Mouse (Mus musculus): Measurements from ENCODE around the gene Olfr721-ps1.

Olfr721-ps1 gene

DNA sequence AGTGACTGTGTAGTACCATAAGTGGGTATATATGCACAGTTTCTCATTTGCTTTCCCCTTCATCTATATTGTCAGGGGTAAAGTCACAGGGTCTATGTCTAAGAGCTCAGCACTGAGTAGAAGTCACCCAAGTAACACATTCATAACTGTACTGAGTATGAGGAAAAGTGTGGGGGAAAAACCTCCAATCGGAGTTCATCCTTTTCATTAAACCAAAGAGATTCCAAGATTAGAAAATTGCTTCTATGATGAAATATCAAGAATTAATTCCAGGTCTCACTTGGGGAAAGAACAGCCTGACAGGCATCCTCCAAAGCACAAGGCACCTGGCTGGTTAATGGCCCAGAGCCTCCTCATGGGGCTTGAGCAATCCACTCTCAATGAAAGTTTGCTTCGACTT lies at the start of gene Olfr721-ps1:
Gene Olfr721-ps1, plus strand, starts transcription at position 301 of the 400 bp plus-strand sequence.
- no peak for DNase-seq

DNA sequence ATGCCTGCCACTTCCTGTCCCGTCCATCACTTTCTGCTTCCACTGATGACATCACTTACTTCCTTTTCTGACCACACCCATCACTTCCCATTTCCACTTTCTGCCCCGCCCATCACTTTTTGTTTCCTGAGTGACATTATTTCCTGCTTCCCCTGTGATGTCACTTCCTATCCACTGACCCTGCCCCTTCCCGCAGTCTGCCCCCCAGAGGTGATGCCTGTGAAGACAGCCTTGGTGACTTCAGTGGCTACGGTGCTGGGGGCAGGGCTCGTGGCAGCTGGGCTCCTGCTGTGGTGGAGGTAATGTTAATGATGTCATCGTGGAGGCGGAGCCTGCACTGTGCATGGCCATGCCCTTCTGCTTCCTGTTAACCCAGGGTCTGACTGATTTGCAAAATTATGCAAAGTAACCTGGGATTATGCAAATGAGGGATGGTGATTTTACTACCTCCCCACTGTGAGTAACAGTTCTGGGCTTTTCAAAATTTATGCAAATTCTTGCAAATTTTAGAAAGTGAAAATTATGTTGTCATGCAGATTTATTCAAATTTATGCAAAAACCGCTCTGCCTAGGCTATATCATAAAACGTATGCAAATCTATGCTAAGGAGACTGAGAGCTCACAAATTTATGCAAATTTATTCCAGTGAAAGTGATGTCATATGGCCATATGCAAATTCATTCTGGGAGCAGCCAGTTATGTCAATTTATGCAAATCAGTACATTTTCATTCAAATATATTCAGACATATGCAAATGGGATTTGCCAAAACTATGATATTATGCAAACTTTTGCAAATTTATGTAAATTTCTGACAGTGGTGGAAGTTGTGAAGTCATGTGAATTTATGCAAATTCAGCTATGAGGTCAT lies 49.1 kb upstream of the Olfr721-ps1 start:
- DNase-seq, result peak in 1 of 2 experiments; percentile 21

DNA sequence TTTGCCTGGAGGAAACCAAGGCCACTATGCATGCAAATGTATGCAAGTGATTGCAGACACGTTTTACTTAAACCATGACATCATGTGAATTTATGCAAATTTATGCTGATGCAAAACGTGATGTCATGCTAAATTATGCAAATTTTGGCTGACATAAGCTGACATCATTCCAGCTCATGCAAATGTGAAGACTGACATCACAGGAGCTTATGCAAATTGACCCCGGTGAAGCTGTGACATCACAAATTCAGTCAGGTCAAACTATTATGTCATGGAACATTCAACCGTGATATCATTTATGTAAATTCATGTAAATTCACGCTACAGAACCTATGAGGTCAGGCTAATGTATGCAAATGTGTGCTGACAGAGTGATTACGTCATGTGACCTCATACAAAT lies 48.5 kb upstream of the Olfr721-ps1 start:
- DNase-seq, result no peak

DNA sequence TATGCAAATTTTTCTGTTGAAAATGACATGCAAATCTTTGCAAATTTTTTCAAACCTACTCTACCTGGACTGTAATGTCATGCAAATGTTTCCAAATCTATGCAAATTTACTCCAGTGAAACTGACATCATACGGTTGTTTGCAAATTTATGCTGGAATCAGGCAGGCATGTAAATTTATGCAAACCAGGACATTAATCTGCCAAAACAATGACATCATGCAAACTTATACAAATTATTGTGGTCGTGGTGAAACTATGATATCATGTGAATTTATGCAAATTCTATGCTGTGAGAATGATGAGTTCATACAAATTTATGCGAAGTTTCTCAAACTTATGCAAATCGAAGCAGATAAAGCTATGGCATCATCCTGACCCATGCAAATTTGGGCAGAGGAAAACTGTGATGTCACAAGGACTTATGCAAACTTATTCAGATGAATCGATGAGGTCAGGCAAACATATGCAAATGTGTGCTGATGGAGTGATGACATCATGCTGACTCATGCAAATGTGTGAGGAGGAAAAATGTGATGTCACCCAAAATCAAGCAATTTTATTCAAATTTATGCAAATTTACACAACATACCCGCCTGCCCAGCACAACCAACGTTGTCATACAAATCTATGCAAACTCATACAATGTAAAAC lies 47.9 kb upstream of the Olfr721-ps1 start:
- no peak for DNase-seq

DNA sequence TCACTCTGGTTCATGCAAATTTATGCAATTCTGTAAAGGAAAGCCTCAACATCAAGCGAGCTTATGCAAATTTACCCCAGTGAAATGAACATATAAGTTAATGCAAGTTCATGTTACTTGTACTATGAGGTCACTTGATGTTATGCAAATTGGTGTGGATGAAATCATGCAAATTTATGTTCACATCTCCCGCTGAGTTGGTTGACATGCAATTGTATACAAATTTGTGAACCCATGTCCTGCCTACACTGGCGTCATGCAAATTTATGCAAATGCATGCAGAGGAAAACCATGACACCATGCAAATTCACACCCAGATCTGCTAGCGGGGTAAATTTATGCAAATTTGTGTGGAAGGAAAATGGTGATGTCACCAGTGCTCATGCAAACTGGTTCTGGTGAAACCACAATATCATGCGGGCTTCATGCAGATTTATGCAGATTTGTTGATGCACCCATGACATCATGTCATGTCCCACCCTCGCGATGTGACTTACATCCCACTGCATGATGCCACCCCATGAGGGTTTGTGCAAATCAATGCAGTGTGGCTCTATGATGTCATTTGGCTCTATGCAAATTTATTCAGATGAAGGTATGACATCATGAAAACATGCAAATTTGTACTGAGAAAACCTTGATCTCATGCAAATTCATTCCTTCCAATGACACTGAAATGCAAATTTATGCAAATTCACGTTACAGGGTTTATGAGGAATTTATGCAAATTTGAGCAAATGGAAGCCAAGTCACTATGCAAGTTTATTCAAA lies 47.2 kb upstream of the Olfr721-ps1 start:
- DNase-seq, result no peak

DNA sequence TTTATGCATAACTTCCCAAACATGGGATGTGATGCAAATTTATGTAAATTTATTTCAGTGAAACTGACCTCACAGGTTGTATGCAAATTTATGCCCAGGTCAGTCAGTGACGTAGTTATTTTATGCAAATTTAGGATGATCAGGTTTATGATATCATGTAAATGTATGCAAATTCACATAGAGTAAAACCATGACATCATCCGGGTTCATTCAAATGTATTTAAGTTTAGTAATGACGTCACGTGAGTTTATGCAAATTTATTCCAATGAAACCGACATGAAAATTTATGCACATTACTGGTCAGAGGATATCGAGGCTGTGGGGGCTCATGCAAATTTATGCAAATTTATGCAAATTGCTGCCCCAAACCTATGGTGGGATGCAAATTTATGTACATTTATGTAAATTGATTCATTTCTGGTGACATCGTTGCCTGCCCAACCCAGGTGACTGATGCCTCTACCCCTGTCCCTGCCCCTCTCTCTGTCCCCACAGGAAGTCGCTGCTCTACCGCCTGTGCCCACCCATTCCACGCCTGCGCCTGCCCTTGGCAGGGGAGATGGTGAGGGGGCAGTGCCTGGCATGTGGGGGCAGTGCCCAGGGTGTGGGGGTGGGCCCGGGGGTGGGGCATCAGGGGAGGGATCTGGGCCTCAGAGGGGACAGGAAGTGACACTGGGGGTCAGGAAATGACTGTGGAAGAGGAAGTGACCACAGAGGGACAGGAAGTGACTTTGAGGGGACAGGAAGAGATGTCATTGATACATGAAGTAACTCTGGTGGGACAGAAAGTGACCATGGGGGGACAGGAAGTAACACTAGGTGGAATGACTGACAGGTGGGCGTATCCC lies 46.4 kb upstream of the Olfr721-ps1 start:
- no peak for DNase-seq

DNA sequence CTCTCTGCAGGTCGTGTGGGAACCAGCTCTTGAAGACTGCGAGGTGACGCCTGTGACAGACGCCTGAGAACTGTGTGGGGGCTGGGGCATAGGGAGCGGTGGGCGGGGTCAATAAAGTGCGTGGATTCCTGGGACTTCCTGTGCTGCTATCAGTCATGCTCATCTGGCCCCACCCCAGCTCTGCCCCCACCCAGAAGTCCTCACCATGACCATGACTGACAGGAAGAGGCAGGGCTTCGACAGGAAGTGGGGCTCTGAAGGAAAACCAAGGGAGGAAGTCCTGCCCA lies 45.8 kb upstream of the Olfr721-ps1 start:
- peak in 1 of 2 experiments; percentile 8 for DNase-seq

DNA sequence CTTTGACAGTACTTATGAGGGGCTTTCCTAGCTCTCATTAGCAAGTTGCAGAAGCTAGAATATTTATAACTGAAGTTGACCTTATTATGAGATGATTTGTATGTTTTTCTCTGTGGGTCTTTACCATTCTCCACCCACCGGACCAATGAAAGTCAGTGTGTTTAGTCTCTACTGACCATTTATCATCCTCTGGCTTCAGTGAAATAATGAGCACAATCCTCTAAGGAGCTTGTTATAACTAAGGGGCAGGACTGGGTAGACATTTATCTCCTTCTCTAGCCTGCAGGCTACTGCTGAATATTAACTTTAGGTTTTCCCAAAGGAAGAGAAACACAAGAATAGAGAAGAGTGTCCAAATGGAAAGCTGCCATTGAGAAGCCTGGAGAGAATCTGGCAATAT lies 5.6 kb upstream of the Olfr721-ps1 start:
- no peak for DNase-seq

DNA sequence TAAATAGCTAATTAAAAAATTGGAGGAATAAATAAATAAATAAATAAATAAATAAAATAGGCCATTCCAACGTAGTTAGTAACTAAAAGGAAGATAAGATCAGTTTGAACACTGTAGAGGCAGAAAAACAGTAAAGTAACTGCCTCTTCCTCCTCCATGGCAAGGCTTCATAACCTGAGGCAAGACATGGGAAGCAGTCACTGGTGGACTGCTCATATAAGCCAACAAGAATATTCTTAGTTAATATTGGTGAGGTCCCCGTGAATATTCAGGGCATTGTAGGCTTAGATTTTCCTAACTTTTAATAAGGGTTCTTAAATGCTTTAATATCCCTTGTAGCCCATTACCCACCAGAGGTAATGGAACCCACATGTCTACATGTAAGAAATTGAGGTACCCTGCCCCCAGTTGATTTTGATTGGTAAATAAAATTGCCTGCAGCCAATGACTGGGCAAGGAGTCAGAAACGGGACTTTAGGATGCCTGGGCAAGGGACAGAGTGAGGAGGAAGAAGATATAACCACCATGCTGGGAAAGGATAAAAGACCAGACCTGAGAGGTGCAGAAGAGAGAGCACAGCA lies 35.1 kb downstream of the Olfr721-ps1 start:
- DNase-seq, result no peak

All from thymus, postnatal 36 days (tissue).